Mouse (Mus musculus) retina, postnatal 1 day (tissue): ENCODE data around the gene Trat1.

ENCODE experiments used
- DNase-seq: peaks from one replicate; pipeline ENCODE4 v3.0.0-alpha.2; 2012

The Trat1 gene

GRCm38 (mm10) chr16:48771971-48772445 lies at the start of gene Trat1:
TSS of gene Trat1 (minus strand) at chr16:48772021.
- DNase-seq = no peak

GRCm38 (mm10) chr16:48818524-48818923 lies 46.7 kb upstream of the Trat1 start:
- no peak for DNase-seq

DNA sequence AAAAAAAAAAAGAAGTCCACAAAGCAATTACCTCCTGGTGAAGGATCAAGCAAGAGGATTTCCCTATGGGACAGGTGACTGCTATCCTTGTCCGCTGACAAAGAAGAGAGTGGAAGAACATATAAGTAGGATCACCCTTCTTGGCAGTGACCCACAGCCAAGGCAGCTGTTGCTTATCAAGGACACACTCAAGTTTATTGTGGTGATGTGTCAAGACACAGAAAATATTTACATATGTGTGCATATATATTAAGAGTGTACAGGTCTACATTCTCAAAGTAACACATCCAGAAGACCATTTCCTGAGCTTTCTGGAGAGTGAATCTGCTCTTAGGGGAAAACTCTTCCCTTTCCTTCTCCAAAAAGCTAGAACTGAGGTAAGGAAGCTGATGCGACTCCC lies 44.9 kb upstream of the Trat1 start, which contains the start of gene Retnlb:
Gene Retnlb, plus strand, starts transcription at position 162 of the 400 bp plus-strand sequence.
- no peak for DNase-seq

GRCm38 (mm10) chr16:48811881-48812436 lies 40.1 kb upstream of the Trat1 start:
- no peak for DNase-seq

DNA sequence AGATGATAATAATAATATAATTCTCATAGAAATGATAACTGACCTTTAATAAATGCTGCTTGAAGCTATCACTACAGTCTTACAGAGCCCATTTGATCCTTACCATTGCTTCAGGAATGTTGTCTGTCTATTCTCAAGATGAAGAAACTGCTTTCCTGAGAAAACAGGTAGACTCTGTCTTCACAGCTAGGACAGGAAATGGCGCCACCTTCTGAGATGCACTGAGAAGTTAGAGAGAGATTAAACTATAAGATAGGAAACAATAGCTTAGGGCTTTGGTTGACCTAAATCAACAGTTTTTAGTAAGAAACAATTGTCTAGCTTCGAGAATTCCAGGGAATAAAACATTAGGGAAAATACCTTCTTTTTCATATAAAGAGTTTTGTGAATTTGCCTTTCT lies 37.6 kb upstream of the Trat1 start:
- DNase-seq = no peak

DNA sequence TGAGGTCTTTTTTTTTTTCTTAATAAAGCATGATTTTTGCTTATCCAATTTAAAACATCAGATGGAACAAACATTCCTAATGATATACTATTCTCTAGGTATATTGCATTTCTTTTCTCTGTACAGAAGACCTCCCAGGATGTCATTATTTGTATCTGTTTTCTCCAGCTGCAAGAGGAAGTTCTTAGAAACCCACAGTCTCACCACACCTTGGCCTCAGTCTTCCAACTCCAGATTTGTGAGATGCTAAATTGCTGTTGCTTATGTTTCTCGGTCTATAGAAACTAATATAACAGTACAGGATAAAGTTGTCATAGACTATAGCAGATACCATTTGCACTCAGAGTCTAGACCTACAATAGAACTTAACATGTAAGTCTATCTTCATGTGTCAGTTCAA lies 34.7 kb upstream of the Trat1 start:
- DNase-seq = no peak

- DNase-seq = no peak
These were observed 33.6 kb upstream of the Trat1 start for GRCm38 (mm10) chr16:48805412-48805811.

DNA sequence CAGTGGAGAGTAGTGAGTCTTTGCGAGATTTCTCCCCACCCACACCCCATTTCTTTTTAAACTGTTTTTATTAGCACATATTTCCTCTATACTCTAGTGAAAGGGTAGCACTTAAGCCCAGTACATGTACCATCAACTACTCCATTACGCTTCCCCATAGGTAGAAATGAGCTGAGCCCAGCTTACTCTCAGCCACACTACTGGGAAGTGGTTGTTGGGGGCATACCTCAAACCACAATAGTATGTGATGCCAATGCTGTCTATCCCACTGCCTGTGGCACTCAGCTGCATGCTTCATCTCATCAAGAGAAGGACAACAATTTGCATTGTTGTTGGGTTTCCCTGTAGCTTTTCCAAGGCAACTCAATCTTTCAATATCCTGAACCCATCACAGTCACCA lies 29.1 kb upstream of the Trat1 start:
- DNase-seq = no peak

DNA sequence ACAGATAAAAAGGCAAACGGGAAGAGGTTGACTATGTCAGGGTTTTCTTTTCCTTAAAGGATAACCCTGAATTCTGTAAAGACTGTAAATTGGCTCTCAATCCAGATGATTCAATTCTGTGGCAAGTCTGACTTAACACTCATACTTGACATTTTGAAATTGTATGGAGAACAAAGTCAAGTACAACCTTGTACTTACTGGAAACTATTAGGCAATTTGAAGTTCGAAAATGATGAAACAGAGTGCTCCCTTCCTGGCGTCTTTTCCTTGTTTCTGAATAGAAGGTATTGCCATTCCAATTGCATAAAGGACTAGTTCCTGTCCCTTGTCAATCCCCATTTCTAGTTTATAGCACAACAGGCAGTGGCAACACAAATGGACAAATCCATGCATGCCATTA lies 27.6 kb upstream of the Trat1 start:
- no peak for DNase-seq

DNA sequence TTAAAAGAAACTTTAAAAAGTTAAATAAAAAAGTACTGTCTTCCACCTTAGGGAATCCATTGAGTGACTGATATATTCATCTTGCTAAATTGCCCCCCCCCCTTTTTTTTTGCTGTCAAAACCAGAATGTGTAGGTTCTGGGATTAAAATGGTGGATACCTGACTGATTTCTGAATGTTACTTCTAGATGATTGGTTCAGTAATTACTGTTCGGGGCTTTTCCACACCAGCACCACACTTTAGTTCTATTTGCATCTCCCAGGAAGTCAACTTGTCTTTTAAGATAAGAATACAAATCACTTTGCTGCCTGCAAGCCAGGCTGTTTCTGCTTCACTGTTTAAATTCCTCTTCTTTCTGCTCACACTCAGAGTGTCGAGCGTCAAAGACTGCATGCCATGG lies 26.5 kb upstream of the Trat1 start:
- DNase-seq = no peak

DNA sequence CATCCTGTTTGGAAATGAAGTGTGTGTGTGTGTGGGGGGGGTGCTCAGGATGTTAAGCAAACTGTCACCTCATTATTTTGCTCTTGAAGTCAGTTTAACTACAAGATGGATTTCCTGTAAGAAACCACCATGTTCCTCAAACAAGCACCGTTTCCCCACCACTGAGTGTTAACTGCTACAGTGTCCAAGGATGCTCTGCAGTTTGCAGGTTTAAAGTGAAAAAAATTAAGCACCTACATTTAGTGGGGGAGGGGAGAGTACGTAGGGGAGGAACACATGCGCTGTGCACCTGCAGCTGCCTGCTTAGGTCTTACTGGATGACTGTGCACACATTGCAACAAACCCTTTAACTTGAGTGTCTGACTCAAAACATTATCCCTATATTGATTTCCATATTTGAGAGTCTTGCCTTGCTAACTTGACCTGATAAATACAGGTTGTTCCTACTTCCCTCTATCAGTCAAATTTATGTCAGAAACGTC lies 16.9 kb upstream of the Trat1 start:
- DNase-seq = no peak

- DNase-seq = no peak
These were observed 14.4 kb upstream of the Trat1 start for GRCm38 (mm10) chr16:48786258-48786657.

GRCm38 (mm10) chr16:48777254-48777653 lies 5.4 kb upstream of the Trat1 start:
- no peak for DNase-seq

DNA sequence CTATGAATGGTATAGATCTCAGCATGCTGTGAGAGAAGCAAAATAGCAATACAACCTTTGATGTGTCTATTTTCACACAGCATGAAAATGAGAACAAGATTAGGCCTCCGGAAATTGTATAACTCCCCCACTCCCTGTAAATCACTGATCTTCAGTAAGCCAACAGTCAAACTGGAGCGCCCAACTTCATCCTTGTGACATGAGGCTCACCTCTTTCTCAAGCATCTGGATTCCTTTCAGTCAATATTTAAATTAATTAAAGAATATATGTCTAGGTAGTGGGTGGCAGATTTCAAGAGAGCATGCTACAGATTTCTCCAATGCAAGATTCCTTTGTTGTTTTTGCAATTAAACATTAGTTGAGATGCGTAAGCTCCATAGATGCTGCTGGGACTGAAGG lies 2.6 kb downstream of the Trat1 start:
- no peak for DNase-seq

DNA sequence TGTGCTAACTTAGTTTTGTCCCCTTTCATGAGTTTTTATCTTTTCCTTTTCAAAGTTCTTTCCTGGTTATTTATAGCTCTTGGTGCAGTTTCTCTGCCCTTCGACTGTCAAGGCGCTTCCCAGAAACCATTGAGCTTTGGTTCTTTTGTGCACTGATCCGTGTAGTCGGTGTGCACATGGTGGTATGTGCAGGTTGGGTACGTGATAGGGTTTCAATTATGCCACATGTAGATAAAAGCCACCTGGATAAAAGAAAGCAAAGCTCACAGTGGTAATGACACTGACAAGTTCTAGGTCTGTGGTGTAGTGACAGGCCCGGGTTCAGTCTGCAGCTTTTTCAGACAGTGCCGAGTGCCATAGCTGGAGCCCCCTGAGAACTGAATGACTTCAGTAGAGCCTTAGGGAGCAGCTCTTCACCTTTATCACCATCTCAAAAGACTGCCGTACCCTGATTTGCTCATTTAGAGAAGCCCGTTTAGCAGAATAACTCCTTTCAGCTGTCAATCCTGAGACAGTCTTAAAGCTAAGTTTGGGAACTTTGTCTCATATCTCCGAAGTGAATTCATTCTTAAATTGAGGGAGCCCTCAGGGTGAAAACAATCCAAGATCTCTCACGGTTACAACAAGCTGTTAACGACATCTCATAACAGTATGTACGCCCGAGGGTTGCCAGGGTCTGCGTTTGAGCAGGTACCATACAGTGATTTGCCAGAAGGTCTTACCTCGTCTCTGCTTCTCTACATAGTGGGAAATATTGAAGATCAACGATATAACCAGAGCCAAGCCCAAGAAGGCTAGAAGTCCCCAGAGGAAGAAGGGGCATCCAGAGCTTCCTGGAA lies 11.0 kb downstream of the Trat1 start:
- DNase-seq = no peak

DNA sequence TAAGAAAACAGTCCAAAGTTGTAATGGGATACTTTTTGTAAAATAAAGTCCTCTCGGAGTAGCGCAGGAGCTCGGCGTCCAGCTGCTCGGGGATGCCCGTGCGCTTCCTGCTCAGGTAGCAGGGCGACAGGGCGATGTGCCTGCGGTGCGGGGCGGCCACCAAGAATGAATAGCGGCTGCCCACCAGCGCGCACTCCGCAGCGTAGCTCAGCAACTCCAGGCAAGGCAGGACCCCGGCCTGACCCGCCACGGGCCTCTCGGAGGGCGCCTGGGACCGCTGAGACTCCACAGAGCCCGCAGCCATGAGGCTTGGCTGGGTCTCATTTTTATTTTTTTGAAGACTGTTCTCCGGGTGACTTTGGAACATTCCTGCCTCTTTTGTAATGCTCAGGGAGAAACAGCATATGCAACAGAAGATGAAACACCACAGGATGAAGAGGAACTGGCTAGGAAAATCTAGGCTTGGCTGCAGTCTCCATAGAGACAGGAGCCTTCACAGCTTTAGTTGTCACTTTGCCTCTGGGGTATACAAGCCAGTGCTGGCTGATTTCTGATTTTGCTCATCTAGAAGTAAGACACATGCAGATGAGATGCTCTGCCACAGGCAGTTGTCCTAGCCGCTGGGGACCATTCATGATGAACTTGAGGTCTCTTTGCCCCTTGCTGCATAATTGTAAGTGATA lies 21.5 kb downstream of the Trat1 start:
- DNase-seq = peak; percentile 14

DNA sequence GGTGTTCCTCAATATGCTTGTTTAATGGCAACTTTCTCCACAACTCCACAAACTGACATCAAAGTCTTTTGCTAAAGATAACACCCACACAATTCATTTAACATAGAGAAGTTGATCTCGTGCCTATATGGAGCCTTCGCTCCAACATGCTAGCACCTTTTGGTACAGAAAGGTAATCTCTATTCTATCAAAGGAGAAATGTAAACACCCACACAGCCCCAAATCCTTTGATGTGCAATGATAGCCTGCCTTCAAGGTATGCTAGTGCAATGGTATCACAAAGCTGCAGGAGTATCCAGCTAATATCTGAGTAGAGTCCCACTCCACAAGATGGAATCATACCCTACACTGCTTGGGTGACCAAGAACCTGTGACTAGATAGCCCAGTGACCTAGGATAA lies 26.4 kb downstream of the Trat1 start:
- DNase-seq = no peak

GRCm38 (mm10) chr16:48745011-48745410 lies 26.8 kb downstream of the Trat1 start:
- DNase-seq = no peak

DNA sequence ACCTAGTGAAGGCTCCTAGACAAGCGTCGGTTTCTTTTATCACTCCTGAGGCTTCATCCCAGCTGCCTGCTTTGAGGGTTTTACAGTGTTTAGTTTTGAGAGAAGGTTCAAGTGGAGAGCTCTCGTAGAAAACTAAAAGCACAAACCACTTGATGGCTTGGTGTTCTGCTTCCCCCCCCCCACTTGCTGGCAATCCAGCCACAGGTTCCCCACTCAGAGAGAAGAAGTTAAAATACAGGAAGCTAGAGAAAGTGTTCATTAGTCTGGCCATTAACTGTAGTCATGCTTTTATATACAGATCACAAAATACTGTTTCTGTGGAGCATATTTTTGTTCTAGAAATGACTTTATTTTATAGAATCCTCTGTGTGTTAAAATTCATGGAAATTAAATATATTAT lies 30.3 kb downstream of the Trat1 start:
- no peak for DNase-seq

DNA sequence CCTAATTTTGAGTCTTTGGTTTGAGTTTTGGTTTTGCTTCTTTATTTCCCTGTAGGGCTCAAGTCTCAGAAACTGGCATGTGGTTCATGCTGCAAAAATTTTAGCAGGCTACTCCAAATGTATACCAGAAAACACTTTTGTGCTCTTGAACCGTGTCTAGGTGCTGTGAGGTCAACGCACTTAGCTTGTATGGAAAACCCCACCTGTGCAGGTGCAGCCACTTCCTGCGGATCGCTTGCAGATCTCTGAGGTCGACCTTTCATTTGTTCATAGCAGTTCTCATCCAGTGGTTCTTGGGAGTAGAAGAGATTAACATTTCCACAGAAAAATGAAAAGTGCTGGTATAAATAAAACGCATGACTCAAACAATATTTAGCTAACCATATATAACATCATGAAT lies 31.8 kb downstream of the Trat1 start:
- no peak for DNase-seq

DNA sequence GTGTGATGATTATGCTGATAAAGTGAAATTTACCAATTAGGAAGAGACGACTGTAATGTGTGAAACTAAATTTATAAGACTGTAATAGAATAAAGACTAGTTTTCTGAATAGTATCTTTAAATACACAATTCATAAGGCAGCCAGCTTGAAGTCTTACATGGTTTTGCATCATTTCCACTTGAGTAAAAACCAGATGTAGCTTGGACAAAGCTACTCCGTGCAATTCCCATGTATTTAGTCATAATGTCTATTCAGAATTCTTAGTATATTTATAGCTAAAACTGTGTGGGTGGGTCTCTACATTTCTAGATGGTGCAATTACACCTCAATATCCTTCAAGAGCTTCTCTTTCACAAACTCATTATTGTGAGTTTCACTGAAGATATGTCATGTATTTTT lies 33.4 kb downstream of the Trat1 start:
- DNase-seq = no peak

GRCm38 (mm10) chr16:48736890-48737289 lies 34.9 kb downstream of the Trat1 start:
- no peak for DNase-seq

- no peak for DNase-seq
These were observed 51.6 kb downstream of the Trat1 start for GRCm38 (mm10) chr16:48720259-48720658.

DNA sequence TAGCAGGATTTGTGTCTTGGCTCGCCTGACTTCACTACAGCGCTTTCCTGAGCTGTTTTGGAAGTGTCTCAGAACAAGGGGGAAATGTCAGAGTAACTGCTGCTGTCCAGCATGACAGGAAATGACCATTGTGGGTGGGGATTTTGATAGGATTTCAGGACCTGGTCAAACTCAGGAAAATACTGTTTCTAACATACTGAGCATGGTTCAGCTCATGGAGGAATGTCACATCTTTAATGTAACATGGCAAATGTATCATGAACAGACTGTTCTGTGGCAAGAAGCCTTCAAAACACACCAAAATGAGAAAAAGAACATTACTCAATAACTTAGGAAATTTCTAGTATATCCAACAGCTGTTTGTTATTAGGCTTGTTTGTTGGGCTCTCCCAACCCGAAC lies 52.1 kb downstream of the Trat1 start:
- no peak for DNase-seq
